Mouse (Mus musculus) G1E (cell line): ENCODE measurements at regions not wholly inside any gene's neighbourhood (a gene's known extent, or its start where the extent isn't known, plus 50 kb on each side); places are given as distances from the start of the nearest gene placed in this dataset.

Experiments
- CTCF ChIP-seq: IDR thresholded peaks from 2 replicates; pipeline ENCODE4 v1.5.1; 2012; ENCODE audit warnings: low read depth, low read length, inconsistent platforms, mixed read lengths
- GATA1 ChIP-seq: IDR thresholded peaks from 2 replicates; pipeline ENCODE4 v1.6.1; 2012; ENCODE audit warnings: borderline replicate concordance, low read length, inconsistent platforms, mixed read lengths
- GATA2 ChIP-seq: IDR thresholded peaks from 2 replicates; pipeline ENCODE4 v1.6.1; 2012; ENCODE audit warnings: low read depth, low read length, inconsistent platforms, borderline replicate concordance
- POLR2AphosphoS5 ChIP-seq: IDR thresholded peaks from 2 replicates; pipeline ENCODE4 v1.6.1; 2012; ENCODE audit warnings: low read depth, low read length, inconsistent platforms; ENCODE audit not compliant: insufficient replicate concordance
- TAL1 ChIP-seq: conservative IDR thresholded peaks from 2 replicates; pipeline ENCODE4 v1.6.1; 2012; ENCODE audit warnings: low read depth, low read length, inconsistent platforms, mixed read lengths

DNA sequence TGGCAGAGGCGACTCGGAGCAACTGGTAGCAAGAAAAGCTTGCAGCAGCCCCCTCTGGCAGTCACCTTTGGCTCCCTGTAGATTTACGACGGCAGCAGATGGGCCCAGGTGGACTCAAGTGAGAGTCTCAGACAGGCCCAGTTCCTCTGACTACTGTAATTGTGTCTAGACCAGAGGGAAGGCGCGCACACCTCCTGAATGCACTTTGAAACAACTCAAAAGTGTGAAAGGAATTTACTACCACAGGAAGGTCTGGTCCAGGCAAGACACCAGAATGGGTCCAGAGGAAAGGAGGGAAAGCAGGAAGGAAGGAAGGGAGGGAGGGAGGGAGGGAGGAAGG is 224.6 kb upstream of the Hes1 start:
- TF ChIP-seq CTCF (no peak), TAL1 (no peak), GATA1 (no peak), GATA2 (no peak), POLR2AphosphoS5 (no peak)
